Mouse (Mus musculus): ENCODE results near the gene F13b.

DNA sequence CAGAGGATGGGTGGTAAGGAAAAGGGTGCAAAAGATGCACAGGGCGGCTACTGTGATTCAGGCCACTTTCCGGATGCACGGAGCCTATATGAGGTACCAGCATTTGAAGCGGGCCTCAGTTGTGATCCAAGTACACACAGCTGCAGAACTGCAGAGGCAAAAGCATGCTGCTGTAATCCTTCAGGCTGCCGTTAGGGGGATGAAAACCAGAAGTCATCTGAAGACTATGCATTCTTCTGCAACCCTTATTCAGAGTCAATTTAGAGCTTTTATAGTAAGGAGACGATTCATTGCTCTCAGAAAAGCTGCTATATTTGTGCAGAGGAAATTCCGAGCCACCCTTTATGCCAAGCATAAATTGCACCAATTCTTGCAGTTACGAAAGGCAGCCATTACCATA, 21.3 kb upstream of the F13b start:
- TF ChIP-seq CTCF (IDR thresholded peaks at IDR 0.05; ENCODE audit: low read depth) (no peak), EP300 (IDR thresholded peaks at IDR 0.05; ENCODE audit: low read depth) (no peak)
